Comparison of ENCODE assay signal across 14 mouse cellular contexts in genomic region chr3:29498211-29498610, GRCm38 (mm10).
"Had no signal": no experiment of that assay in that cellular context is flagged by ENCODE, and none has a peak within 500 bp of the region (broad histone marks: within the 10 kb centered on the region; RNA-seq: fewer than 3 reads in every experiment).

No protein-coding gene starts in this region.

- DNase-seq: gastrocnemius, adult 2 months; gastrocnemius, postnatal 10 days; gastrocnemius, postnatal 25 days; heart, adult 18-20 months; heart, postnatal 10 days; heart, postnatal 4 days; kidney, adult 11 months; kidney, adult 2 months; kidney, adult 9 months; kidney, postnatal 14 days; kidney, postnatal 36 days; liver; liver, embryonic 13.5 days; liver, postnatal 0 days had no signal
